Mouse (Mus musculus): ENCODE results near the gene Cfc1.

The Cfc1 gene

DNA sequence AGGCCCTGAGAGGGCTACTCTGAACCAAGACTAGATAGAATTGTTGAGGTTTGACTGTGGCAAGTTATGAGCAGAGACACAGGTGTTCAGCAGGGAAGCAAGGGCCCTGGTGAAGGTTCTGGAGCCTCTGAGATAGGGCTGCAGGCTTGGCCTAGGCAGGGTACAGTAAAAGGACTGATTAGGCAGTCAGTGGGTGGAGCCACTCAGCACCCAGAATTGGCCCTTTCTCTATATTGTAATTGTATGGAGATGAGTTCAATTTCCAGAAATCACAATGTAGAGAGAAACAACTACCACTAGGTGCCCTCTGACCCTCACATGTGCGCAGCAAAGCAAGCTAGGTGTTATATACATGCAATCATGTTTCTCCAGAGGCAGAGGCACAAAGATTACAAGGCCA is 18.2 kb downstream of the Cfc1 start:
- DNase-seq (ENCODE audit: low spot score in 2 of 2): no peak

DNA sequence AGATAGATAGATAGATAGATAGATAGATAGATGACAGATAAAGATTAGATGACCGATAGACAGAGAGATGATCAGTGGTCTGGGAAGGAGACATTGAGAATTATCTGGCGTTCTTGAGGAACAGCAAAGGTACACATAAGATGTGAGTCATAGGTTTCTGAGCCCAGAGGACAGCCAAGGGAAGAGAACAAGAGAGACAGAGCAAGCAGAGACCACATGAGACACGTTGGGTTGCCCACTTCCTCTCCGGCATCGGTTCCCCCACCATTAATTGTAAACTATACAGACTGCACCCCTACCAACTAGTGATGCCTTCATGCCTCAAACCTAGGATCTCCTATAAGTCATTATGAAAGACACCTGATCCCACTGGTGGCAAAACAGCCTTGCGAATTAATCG is 18.8 kb downstream of the Cfc1 start:
- no peak for DNase-seq (ENCODE audit: low spot score in 2 of 2)

DNA sequence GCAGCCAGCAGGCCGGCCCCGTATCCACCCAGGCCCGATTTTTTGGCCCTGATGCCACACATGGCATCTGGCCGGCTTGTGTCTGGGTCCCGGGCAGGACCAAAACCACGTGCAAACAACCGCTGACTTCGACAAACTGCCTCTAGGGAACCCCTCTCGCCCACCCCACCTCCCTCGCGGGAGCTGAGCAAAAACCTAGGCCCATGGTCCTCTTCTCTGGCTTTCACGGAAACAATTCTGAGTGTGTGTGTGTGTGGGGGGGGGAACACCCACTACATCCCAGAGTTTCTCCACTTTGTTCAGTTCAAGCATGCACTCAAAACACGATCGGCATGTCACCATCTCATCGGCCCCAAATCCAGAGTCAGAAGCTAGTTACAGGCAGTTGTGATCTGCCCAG is 25.4 kb downstream of the Cfc1 start, which contains the start of gene Prss40:
Gene Prss40, minus strand, starts transcription at position 101 of the 400 bp plus-strand sequence.
- DNase-seq (ENCODE audit: low spot score in 2 of 2): no peak

DNA sequence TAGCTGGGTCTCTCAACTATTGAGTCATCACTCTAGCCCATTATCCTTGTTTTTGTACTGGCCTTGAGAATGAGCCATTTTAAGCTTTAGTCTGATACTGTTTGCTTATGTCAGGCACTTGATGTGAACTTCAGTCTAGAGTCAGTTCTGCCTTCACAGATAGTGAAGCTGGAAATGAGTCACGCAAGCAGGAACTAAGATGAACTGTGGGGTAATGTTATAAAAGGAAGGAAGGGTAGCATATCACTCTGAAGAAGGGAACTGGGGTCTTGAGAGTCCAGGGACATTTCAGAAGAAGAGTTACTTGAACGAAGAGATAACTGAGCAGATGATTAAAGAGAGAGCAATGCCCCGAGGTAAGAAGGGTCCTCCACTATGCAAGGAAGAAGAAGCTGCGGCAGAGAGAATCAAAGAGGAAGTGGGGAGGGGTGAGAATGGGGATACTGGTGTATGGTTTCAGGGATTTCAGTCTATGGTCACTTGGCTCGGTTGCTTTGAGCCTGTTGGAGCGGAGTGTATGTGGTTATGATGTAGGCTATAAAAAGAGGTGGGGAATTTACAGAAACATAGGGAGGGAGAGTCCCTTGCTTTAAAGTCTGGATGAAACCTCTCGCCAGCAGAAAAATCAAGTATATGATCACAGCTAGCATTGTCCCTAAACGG is 29.1 kb downstream of the Cfc1 start:
- DNase-seq (ENCODE audit: low spot score in 2 of 2): no peak

DNA sequence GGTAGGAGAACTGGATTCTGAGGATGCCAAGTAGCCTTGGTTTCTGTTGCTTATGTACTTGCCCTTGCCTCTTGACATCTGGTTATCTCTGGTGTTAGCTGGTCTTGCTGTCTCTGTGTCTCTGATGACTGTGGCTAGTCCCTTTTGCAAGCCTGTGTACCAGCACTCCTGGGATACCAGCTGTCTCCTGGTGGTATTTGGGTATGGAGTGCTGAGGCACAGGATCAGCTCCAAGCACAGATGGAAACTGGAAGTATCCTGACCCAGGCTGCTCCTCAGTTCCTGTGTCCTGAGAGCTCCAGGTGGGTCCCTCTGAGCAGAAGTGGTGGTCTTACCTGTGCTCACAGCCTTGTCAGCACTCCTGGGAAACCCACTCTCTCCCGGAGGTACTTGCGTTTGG is 32.7 kb downstream of the Cfc1 start:
- no peak for DNase-seq (ENCODE audit: low spot score in 2 of 2)

DNA sequence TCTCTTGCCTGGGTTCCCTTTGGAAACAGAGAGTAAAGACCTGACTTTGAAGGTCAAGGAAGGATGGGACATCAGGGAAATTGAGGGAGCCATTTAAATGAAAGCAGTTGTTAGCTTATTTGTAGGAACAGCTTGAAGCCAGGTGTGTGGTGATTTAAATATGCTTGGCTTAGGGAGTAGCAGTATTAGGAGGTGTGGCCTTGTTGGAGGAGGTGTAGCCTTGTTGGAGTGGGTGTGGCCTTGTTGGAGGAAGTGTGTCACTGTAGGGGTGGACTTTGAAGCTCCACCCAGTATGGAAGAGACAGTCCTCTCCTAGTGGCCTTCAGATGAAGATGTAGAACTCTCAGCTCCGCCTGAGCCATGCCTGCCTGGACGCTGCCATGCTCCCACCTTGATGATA is 34.4 kb downstream of the Cfc1 start:
- DNase-seq (ENCODE audit: low spot score in 2 of 2): no peak

DNA sequence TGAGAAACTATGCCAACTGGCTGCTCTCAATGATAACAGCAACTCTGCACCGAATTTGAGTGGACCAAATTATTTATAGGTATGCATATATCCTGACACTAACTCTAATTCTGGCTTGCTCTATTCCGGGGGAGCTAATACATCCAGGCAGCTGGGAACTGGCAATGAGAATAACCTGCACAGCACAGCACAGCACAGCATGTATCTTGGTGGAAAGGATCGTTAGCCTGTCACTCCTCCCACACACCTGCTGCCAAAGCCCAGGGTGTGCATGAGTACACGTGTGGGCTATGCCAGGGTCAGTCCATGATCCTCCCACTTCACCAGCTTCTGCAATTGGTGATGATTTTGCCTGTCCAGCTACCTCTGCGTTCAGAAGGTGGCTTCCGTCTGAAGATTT is 36.0 kb downstream of the Cfc1 start:
- no peak for DNase-seq (ENCODE audit: low spot score in 2 of 2)

DNA sequence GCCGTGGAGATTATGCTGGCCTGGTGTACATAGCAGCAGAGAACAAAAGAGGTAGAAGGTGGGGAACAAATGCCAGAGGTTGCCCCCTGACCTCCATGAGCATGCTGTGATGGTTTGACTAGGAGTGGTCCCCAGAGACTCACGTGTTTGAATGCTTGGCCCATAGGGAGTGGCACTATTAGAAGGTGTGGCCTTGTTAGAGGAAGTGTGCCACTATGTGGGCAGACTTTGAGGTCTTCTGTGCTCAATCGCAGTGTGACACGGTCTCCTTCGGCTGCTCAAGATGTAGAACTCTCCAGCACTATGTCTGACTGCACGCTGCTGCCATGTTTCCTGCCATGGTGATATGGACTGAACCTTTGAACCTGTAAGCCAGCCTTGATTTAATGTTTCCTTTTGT is 37.8 kb downstream of the Cfc1 start:
- DNase-seq (ENCODE audit: low spot score in 2 of 2): no peak

DNA sequence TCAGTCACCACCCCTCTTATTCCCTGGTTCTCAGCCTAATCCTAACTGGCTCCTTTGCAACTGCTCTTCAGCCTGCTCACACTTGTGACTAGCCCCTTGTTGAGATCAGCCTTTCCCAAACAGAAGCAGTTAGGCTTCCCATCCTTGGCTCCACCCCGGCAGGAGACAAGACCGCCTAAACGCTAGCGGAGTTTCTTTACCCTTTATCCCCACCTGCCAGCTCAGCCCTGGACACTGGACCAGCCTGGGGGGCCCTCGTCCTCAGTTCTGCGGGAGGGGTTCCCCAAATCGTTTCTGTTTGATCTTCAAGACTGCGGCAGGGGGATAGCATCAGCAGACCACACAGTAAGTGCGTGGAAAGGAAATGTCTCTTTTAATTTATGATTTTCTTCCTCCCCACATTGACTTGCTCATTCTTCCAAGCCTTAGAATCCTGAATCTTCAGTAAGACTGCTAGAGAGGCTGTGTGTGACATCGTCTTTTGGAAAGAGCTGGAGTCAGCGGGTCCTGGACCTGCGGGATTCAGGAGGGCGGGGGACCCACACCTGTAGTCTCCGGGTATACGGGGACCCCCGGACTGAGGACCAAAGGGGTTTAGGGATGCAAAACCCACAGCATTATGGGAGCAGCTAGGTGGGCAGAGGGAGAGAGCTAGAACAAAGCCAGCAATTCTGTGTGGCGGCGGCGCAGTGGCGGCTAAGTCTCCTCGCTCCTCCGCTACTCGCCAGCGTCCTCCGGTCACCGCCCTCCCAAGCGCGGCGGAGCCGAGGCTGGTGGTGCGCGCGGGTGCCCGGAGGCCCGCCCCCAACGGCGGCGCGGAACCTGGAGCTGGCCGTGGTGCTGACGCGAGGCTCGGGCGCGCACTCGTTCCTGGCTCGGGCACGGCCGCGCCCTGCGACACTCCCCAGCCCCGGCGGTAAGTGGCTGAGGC is 43.7 kb downstream of the Cfc1 start, which contains the start of gene Amer3:
Gene Amer3, plus strand, starts transcription at position 807 of the 931 bp plus-strand sequence.
- DNase-seq (ENCODE audit: low spot score in 2 of 2): peak; percentile 59 to 75

DNA sequence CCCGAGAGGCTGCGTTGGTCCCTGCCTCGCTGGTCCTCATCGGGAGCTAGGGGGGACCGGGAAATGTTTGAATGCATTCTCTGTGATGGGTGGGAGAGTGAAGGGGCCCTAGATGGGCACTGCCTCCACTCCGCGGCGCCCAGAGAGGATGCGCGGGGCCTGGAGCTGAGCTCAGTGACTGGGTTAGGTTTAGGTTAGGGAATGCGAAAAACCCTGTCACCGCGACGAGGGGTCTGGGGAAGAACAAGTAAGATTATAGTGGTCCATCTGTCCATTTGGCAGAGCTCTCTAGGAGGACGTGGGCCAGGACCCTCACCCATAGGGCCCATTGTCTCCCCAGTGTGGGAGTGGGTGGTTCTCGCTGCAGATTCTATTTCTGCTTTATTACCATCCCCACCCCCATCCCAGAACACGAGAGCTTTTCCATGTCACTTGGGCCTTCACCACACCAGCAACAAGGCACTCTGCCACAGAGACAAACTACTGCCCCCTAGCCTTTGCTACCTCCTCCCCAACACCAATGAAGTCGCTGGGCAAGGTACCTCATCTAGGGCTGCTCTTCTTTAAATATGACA is 44.4 kb downstream of the Cfc1 start:
- DNase-seq (ENCODE audit: low spot score in 2 of 2): no peak

DNA sequence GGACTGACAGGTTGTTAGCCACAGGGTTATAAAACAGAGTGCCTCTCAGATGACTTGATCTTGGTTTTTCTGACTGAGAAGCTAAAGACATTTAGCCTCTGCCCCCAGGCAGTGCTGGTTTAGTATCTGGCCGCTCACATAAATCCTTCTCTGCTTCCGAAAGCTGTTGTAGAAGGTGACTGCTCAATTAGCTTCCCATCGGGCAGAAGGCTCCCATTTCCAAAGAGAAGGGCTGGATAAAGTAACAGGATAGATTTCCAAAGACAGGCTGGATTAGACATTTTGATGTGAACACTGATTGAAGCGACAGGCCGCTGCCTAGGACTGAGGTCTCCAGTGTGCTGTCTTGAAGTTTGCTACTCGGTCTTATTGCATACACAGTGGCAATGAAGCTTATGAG is 46.8 kb downstream of the Cfc1 start:
- DNase-seq (ENCODE audit: low spot score in 2 of 2): no peak

DNA sequence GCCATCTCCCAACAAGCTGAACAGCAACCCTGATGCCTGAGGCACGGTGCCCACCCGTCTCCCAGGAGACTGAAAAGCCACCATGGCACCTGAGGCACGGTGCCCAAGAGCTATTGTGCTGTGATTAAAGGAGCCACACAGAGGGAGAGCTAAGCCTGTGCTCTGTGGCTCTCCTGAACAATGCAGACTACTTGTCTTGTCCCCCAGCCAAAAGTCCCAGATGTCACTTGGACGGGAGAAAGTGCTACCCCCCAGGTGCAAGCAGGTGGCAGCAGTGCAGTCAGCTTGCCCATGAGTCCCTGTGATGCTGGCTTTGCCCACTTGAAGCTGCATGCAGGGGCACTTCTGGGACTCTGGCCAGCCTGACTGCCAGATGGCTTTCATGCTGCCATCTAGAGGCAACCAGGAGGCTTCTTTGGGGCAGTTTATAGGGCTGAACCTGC is 48.4 kb downstream of the Cfc1 start:
- DNase-seq (ENCODE audit: low spot score in 2 of 2): no peak

DNA sequence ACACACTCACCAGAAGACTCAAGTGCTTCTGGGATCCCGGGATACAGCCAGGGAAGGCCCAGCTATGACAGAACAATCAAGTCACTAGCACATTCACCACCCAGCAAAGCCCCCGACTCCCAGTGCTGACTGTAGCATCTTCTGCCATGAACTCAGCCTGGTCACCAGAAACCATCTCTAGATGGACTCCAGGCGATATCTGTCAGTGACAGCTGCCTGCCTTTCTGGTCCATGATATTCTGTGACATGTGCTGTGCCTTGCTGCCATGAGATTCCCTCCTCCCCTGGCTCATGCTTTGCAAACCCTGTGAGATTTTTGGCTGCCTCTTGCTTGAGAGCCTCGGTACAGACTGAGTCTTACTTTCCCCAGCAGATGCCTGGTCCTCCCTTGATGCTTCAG is 49.3 kb downstream of the Cfc1 start:
- DNase-seq (ENCODE audit: low spot score in 2 of 2): no peak

DNA sequence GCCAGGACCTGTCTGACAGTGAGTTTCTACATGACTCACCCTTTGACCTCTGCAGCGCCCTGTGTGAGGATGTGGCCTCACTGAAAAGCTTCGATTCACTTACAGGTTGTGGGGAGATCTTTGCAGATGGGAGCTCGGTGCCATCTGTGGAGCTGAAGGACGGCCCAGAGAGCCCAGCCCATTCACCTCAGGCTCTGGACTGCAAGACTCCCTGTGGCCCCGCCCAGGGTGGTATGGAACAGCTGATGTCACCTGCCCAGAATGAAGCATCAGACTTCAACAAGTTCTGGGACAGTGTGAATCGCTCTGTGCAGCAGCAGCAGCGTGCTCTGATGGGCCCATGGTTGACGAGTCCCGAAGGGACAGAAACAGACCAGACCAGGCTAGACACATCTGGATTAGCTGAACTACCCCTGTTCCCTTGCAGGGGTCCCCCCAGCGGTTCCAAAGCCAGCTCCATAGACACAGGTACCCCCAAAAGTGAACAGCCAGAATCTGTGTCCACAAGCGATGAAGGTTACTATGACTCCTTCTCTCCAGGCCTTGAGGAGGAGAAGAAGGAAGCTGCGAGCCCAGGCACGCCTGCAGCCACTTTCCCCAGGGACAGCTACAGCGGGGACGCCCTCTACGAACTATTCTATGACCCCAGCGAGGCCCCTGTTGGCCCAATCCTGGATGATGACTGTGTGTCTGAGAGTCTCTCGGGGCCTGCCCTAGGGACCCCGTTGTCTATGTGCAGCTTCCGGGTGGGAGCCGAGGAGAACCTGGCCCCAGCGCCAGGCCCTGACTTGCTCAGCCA is 52.0 kb downstream of the Cfc1 start:
- DNase-seq (ENCODE audit: low spot score in 2 of 2): no peak
